Mouse (Mus musculus) stomach, postnatal 0 days (tissue): ENCODE results near the gene Usp49. TPM values are rescaled to one million over a fixed set of nuclear protein-coding genes. Genes with fewer than 3 reads are reported as not detected.
A peak's percentile ranks its signal among the peaks of the same experiment; 100 is the strongest.

Experiments
- ATAC-seq: fragments of 200-750 bp; cut with Nextera tagmentation; 2 replicates; pipeline ENCODE4 v1.8.0; 2017; ENCODE audit not compliant: low FRiP score, low TSS enrichment
- DNase-seq: peaks from one replicate; pipeline ENCODE4 v3.0.0-alpha.2; 2016; ENCODE audit warnings: low spot score
- H3K27ac ChIP-seq: fragments of 300-500 bp; sonication (generic); replicated peaks from 2 replicates; pipeline ENCODE4 v1.5.1; 2014; ENCODE audit warnings: mild to moderate bottlenecking, control low read depth
- H3K27me3 ChIP-seq: fragments of 300-500 bp; sonication (generic); 2 replicates; pipeline ENCODE4 v1.6.1; 2014; ENCODE audit warnings: low read length; ENCODE audit not compliant: control insufficient read depth, insufficient read depth
- H3K36me3 ChIP-seq: fragments of 300-500 bp; sonication (generic); 2 replicates; pipeline ENCODE4 v1.6.1; 2014; ENCODE audit warnings: low read length, mixed read lengths; ENCODE audit not compliant: control insufficient read depth, insufficient read depth
- H3K4me1 ChIP-seq: fragments of 300-500 bp; sonication (generic); replicated peaks from 2 replicates; pipeline ENCODE4 v1.6.1; 2014; ENCODE audit warnings: antibody characterized with exemption; ENCODE audit not compliant: control insufficient read depth, insufficient read depth
- H3K4me2 ChIP-seq: fragments of 300-500 bp; sonication (generic); replicated peaks from 2 replicates; pipeline ENCODE4 v1.6.1; 2014; ENCODE audit warnings: low read depth, mild to moderate bottlenecking, control low read depth, moderate library complexity
- H3K4me3 ChIP-seq: fragments of 300-500 bp; sonication (generic); 2 replicates; pipeline ENCODE4 v1.5.1; 2014; ENCODE audit warnings: low read depth, low read length, control low read depth
- H3K9ac ChIP-seq: fragments of 300-500 bp; sonication (generic); 2 replicates; pipeline ENCODE4 v1.6.1; 2014; ENCODE audit warnings: mild to moderate bottlenecking, low read length, control low read depth, mixed read lengths
- H3K9me3 ChIP-seq: fragments of 300-500 bp; sonication (generic); 2 replicates; pipeline ENCODE4 v1.6.1; 2016; ENCODE audit warnings: low read length; ENCODE audit not compliant: control insufficient read depth
- CTCF ChIP-seq: IDR thresholded peaks from 2 replicates; pipeline ENCODE4 v1.5.1; 2016; ENCODE audit warnings: antibody characterized with exemption, low read depth, mild to moderate bottlenecking, moderate library complexity
- EP300 ChIP-seq: optimal IDR thresholded peaks from 2 replicates; pipeline ENCODE3; 2016; ENCODE audit warnings: antibody characterized with exemption
- WGBS: fragments of 180-500 bp; shearing (Covaris S2); extraction: QIAGEN DNeasy Blood & Tissue Kit; methylation state at CpG from one replicate; pipeline ENCODE4 v1.1.7; 2014; 5-methylcytosine and 5-hydroxymethylcytosine counted together
- polyA plus RNA-seq: library from polyadenylated mRNA; unstranded; fragments of >200 nt; fragmentation: Nextera tagmentation; extraction: Ambion mirVana; gene quantifications from 2 replicates; pipeline ENCODE4 v1.2.1, GENCODE M21; 2015

Gene Usp49
- polyA plus RNA-seq, 1 experiment from 2014 or later: 1.9 TPM

GRCm38 (mm10) chr17:47730633-47731575, 100.4 kb downstream of the Usp49 start:
- Histone ChIP-seq H3K9ac (no peak overlapping the region), H3K4me1 (0 out of 2 replicates have a peak, but pooled peaks cover 3% of the 10 kb centered on the region), H3K4me2 (no peak overlapping the region), H3K27me3 (no peaks in the 10 kb centered on the region), H3K9me3 (no peaks in the 10 kb centered on the region), H3K4me3 (no peak overlapping the region), H3K27ac (no peak overlapping the region), H3K36me3 (no peaks in the 10 kb centered on the region)
- WGBS: 50% methylated on average over 24 of the region's 24 CpGs
- TF ChIP-seq EP300 (no peak), CTCF (peak; percentile 48)
- ATAC-seq: no peak
- no peak for DNase-seq

GRCm38 (mm10) chr17:47735553-47736100, 105.1 kb downstream of the Usp49 start:
- no peak overlapping the region for H3K9ac ChIP-seq
- ATAC-seq: no peak

More at GRCm38 (mm10) chr17:47735553-47736100, 105.1 kb downstream of the Usp49 start:
- no peaks in the 10 kb centered on the region for H3K9me3 ChIP-seq
- no peak overlapping the region for H3K27ac ChIP-seq
- 75% methylated on average over 14 of the region's 14 CpGs for WGBS
- TF ChIP-seq CTCF (no peak), EP300 (no peak)
- no peak for DNase-seq
- H3K4me1 ChIP-seq: peaks cover 4% of the 10 kb centered on the region
- no peak overlapping the region for H3K4me3 ChIP-seq
- no peak overlapping the region for H3K4me2 ChIP-seq
- H3K36me3 ChIP-seq: no peaks in the 10 kb centered on the region
- H3K27me3 ChIP-seq: no peaks in the 10 kb centered on the region

Other genes starting within 250 kb of the Usp49 start
- 0.17 and 0.22 TPM in 2 replicates for gene Guca1b, start 245.3 kb upstream of the Usp49 start, polyA plus RNA-seq
- 5.4 and 6.7 TPM in 2 replicates for gene Guca1a, start 230.1 kb upstream of the Usp49 start, polyA plus RNA-seq
- gene AI661453, start 194.1 kb upstream of the Usp49 start, polyA plus RNA-seq: 8.9 and 10.9 TPM in 2 replicates
- gene 1700001C19Rik, start 193.3 kb upstream of the Usp49 start, polyA plus RNA-seq: 0.24 and 0.45 TPM in 2 replicates
- 11.0 and 11.1 TPM in 2 replicates for gene Taf8, start 128.4 kb upstream of the Usp49 start, polyA plus RNA-seq
- 219 and 242 TPM in 2 replicates for gene Ccnd3, start 125.6 kb upstream of the Usp49 start, polyA plus RNA-seq
- gene Bysl, start 19.2 kb upstream of the Usp49 start, polyA plus RNA-seq: 13.4 and 13.6 TPM in 2 replicates
- gene Med20, start 19.1 kb upstream of the Usp49 start, polyA plus RNA-seq: 23.8 and 25.1 TPM in 2 replicates
- gene Gm20517, start 19.1 kb upstream of the Usp49 start, polyA plus RNA-seq: 1.1 and 1.5 TPM in 2 replicates
- gene Tomm6, start 57.7 kb downstream of the Usp49 start, polyA plus RNA-seq: 353 and 386 TPM in 2 replicates
- 2.3 and 2.7 TPM in 2 replicates for gene Frs3, start 58.3 kb downstream of the Usp49 start, polyA plus RNA-seq
- 0.16 TPM in 1 of 2 replicates, not detected in the other for gene Gm21981, start 63.8 kb downstream of the Usp49 start, polyA plus RNA-seq
- gene Prickle4, start 64.0 kb downstream of the Usp49 start, polyA plus RNA-seq: 0.19 and 0.51 TPM in 2 replicates
- 1,647 and 1,784 TPM in 2 replicates for gene Pgc, start 96.2 kb downstream of the Usp49 start, polyA plus RNA-seq
- 10.4 and 13.8 TPM in 2 replicates for gene Tfeb, start 106.3 kb downstream of the Usp49 start, polyA plus RNA-seq
- gene Mdfi, start 204.0 kb downstream of the Usp49 start, polyA plus RNA-seq: 6.2 and 6.3 TPM in 2 replicates